Mouse (Mus musculus) layer of hippocampus, postnatal 25 days (tissue): ENCODE results near the gene Scly. TPM values are rescaled to one million over a fixed set of nuclear protein-coding genes. Genes with fewer than 3 reads are reported as not detected.

Experiments
- DNase-seq, 2 experiments: peaks; one replicate each; pipeline ENCODE4 v3.0.0; 2022; ENCODE audit warnings: mixed read lengths in 2 of 2, low spot score in 1 of 2; ENCODE audit errors: extremely low spot score in 1 of 2
- total RNA-seq, 2 experiments: library from RNA; stranded (reverse); gene quantifications; 2 replicates each; pipeline ENCODE4 v1.2.3; 2021

Scly gene
- total RNA-seq, 2 experiments from 2014 or later = 17.8 to 21.2 TPM

DNA sequence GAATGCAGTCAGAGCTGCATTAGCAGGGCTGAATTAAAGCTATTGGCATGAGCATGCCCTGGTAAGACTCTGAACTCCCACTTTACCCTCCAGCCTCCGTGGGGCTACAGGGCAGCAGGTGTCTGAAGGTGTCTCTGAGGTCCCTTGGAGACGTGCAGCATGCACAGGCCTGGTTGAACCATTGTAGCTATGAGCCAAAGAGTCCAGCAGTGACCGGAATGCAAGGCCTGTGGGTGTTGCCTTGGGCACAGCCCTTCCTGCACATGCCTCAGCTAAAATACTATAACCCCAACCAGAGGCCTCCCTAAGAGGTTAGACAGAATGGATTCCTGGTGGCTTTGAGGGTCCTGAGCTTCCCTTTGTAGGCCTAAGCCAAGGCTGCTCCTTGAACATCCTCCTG is 53.1 kb downstream of the Scly start:
- DNase-seq = no peak

DNA sequence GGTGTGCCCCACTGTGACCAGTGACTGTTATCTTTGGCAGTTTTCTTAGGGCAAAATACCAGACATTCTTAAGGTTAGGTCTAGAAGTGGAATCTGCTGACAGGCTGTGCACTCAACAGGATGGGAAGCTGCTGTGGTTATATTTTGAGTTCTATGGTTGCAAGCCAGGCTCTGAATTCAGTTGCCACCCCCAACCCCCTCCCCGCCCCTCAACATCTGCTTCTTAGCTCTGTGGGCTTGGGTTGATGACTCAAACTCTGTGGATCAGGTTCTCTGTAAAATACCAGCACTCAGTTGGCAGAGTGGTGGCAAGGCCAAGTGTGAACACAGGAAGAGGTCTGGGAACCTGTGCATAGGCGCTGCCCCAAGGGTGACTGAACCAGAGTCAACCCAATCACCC is 54.1 kb downstream of the Scly start:
- no peak for DNase-seq

GRCm38 (mm10) chr1:91356105-91356504 is 58.0 kb downstream of the Scly start:
- no peak for DNase-seq

DNA sequence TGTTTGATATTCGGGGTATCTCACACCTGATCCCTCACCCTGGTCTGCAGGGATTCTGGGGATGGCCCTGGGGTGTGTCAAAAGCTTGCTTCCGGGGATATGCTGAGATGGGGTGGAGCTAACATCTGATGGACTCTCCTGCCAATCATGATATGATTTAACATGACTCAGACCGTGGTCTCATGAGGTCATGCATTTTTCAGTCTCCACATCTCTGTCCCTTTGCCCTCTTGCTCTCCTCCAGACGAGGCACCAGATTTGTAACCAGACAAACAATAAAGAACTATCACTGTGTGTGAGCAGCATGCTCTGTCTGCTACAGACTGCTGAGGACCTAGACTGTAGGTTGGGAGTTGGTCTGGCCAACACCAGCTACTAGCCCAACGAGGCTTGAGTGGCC is 64.0 kb downstream of the Scly start:
- DNase-seq = no peak

DNA sequence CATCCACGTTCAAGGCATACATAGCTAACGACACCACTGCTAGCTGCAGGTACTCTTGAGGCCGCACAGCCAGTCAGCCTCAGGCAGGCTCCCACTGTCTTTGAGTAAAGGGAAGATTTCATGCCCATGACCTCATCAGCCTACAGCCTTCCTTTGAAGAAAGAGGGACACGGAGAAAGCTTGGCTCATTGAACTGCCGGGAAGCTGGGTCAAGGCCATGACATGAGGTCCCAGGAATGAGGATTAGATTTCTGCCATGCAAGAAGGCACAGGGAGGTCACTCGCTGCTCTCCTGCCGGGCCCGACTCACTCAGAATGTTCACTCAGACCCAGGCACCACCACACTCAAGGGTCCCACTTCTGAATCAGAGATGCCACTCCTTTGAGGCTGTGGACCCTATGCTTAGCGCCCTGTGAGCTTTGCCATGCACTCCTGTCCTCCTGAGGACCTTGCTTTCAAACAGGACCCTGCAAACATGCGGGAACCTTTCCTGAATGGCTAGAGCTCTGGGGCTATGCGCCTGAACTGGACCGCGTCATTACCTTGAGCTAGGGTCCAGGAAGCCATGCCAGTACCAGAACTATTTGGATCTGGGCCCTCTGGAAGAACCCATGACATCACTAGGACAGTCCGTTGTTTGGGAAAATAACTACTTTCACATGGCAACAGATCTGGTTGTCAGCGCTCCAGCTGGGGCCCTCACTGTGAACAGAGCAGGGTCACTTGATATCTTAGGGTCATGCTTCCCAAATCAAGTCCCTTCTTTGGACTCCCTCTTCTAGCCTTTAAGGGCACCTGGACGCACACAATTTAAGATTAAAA is 66.9 kb downstream of the Scly start:
- DNase-seq = no peak

DNA sequence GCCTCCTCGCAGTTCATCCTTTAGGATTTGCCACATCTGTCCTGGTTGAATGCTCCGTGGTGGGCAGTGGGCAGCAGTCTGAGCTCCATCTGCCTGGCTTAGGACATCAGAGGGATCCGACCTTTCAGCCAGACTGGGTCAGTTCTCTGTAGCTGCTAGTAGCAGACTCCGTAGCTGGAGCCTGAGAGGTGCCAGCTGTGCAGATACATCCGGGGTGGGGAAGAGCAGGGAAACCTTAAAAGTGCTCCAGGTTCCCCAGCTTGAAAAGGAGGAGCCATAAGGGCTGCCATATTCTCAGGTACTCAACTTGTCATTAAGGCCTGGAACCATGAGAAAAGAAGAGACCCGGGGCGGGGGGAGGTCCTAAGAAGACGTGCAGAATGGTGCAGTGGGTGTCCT is 67.7 kb downstream of the Scly start:
- no peak for DNase-seq

DNA sequence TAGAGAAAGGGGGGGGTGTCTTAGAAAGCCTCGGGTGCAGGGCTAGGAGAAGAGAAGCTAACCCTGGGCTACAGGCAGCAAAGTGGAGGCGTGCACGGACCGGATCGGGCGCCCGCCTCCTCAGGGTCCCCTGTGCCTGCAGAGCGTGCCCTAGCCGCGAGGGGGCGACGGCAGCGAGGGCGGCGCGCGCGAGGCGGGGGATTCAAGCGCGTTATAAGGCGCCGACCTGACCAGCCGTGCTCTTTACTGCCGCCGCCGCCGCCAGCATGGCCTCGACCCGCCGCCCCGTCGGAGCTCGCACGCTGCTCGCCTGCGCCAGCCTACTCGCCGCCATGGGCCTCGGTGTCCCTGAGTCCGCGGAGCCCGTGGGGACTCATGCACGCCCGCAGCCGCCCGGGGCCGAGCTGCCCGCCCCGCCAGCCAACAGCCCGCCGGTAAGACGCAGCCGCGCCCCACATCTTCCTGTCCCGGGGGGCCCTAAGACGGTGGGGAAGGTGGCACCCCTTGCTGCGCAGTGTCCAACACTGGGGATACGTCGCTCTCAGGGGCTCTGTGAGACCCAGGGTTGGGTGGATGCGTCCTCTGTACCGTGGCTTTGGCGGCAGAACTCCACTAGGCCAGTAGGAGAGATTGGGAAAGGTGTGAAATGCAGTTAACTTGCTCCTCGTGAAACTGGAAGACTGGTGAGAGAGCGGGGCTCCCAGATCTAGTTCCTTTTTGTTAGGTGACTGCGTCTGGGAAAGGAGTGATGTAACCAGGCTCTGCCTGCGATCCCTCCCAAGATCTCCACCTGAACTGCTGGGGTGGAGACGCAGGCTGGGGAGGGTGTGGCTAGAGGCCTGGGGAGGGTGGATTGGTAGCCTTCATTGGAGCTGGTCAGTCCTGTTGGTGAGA is 68.3 kb downstream of the Scly start, which contains the start of gene Erfe:
Gene Erfe (plus strand): TSS at position 216 of the 894 bp plus-strand sequence.
- peak; percentile 32 to 47 for DNase-seq

DNA sequence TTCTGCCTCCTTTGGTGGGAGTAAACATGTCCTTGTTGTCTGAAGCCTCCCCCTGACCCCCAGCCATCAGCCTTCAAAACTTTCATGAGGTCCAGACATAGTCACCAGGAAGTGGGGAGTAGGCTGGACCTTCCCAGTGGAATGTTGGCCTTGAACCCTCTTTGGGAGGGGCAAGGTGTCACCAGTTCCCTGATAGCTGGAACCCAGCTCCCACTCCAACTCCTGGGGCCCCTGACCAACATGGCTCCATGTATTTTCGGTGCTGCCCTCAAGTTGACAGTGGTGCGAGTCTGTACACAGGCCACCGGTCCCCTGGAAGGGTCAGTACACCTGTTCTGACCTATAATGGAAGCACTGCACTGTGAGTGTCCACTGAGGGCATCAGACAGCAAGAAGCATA is 69.2 kb downstream of the Scly start:
- DNase-seq = no peak

- DNase-seq = no peak
Observed at GRCm38 (mm10) chr1:91369408-91369807, 71.3 kb downstream of the Scly start.

- no peak for DNase-seq
Observed at GRCm38 (mm10) chr1:91370055-91370454, 71.9 kb downstream of the Scly start.

Other genes with a start within 250 kb of the Scly start
- gene Rbm44, start 153.2 kb upstream of the Scly start, total RNA-seq = not detected
- 10 to 100 TPM; 61.6 to 63.1 TPM for gene Ramp1, start 118.5 kb upstream of the Scly start, total RNA-seq
- gene Ube2f, start 48.0 kb upstream of the Scly start, total RNA-seq = 10 to 100 TPM; 47.7 to 54.2 TPM
- gene Espnl, start 23.7 kb downstream of the Scly start, total RNA-seq = not detected
- gene Klhl30, start 52.7 kb downstream of the Scly start, total RNA-seq = not detected
- gene Erfe, start 68.1 kb downstream of the Scly start, total RNA-seq = not detected
- 10 to 100 TPM; 55.2 to 63.6 TPM for gene Ilkap, start 100.5 kb downstream of the Scly start, total RNA-seq
- gene Hes6, start 115.7 kb downstream of the Scly start, total RNA-seq = 10 to 100 TPM; 15.6 to 15.7 TPM
- gene Per2, start 161.0 kb downstream of the Scly start, total RNA-seq = 10 to 100 TPM; 21.5 to 23.8 TPM
- gene Traf3ip1, start 196.3 kb downstream of the Scly start, total RNA-seq = 10 to 100 TPM; 10.7 to 12.8 TPM
- gene Asb1, start 242.2 kb downstream of the Scly start, total RNA-seq = 10 to 100 TPM; 35.9 to 42.0 TPM